Mouse (Mus musculus): ENCODE results near the gene Tor1aip1.
A peak's percentile ranks its signal among the peaks of the same experiment; 100 is the strongest.

GRCm38 (mm10) chr1:156046688-156047087, 10.4 kb upstream of the Tor1aip1 start:
- TF ChIP-seq ETS1 (conservative IDR thresholded peaks at IDR 0.05; ENCODE audit: low read depth, low read length) (no peak), USF1 (IDR thresholded peaks at IDR 0.05; ENCODE audit: low read depth, low read length) (no peak), MAX (IDR thresholded peaks at IDR 0.05; ENCODE audit: low read length) (no peak), CTCF (conservative IDR thresholded peaks at IDR 0.05 in 1 of 2, IDR thresholded peaks at IDR 0.05 in 1 of 2; ENCODE audit: low read depth in 2 of 2, low read length in 2 of 2) (no peak), MAZ (IDR thresholded peaks at IDR 0.05; ENCODE audit: low read depth, low read length) (no peak), ZNF384 (IDR thresholded peaks at IDR 0.05; ENCODE audit: low read depth, low read length) (no peak), NRF1 (IDR thresholded peaks at IDR 0.05; ENCODE audit: low read depth, low read length) (peak; percentile 23; the same call in 1 of the 2 replicates), BHLHE40 (IDR thresholded peaks at IDR 0.05; ENCODE audit: low read depth, low read length) (peak; percentile 67)
